Mouse (Mus musculus) cerebellum, adult 8-10 months (tissue): ENCODE data around the gene Mab21l2.

ENCODE experiments used
- DNase-seq: peaks from one replicate; pipeline ENCODE4 v3.0.0; 2022

Gene Mab21l2

GRCm38 (mm10) chr3:86538645-86539554 lies 9.5 kb downstream of the Mab21l2 start:
- DNase-seq = no peak

DNA sequence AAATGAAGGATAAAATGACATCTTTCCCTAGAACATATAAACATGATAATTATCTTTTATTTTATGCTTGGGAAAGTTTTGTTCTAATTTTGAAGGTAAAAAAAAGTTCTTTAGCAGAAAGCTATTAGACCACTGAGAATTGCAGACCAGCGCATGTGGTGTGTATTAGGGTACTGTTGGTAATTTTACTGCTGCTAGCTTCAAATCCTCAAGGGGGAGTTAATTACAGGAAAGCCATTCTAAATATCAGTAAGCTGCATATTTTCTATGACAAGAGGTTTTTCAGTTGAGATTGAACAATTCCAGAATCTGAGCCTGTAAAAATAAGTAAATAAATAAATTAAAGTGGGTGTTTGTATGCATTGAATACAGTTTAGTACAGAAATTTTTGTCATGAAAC lies 11.7 kb downstream of the Mab21l2 start:
- DNase-seq = no peak

DNA sequence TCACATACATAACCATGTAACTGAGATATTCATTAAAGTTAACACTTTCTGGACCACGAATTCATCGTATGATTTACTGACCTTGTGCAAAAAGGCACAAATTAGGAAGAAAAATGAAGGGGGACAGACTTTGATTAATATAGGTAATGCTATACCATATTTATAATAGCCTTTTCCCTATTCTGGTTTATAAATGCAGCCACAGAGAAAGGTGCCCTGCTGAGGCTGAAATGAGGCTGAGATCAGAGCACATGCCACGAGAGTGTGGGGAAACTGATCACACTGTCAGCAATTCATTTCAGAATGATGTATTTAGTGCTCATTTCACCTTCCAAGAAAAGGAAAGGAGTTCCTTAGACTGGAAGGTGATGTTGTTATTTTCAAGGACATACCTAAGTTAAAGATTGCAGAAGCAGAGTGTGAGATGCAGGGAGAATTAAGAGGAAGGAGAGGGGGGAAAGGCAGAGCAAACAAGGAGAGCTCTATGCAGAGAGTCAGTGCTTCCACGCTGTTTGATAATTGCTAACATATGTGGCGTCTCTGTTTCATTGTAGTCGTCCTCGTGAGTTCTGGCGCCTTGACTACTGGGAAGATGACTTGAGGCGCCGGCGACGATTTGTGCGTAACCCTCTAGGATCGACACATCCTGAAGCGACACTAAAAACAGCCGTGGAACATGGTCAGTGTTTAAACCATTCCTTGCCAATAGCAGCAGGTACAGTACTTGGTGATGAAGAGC lies 16.7 kb downstream of the Mab21l2 start:
- no peak for DNase-seq

- no peak for DNase-seq
These were observed 25.4 kb downstream of the Mab21l2 start for GRCm38 (mm10) chr3:86522880-86523505.

DNA sequence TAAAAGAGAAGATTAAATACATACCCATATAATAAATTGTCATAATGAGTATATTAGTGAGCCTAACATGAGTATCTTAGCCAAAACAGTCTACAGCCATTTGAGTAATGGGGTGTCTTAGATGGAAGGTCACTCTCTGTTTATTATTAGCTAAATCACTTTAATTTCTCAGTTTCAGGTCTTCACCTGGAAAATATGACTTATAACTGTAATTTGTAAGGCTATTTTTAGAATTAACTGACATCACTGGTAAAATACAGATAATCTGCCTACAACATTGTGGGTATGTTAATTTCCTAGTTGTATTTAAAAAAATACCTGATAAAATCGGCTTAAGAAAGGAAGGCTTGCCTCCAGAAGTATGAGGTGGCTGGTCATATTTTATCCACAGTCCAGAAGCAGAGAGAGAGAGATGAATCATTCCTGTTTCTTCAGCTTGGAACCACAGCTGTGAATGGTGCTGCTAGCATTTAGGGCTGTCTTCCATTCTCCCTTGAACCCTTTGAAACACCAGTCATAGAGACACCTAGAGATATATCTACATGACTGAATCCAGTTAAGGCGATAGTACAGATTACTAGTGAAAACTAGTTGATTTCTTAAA lies 29.8 kb downstream of the Mab21l2 start:
- no peak for DNase-seq

DNA sequence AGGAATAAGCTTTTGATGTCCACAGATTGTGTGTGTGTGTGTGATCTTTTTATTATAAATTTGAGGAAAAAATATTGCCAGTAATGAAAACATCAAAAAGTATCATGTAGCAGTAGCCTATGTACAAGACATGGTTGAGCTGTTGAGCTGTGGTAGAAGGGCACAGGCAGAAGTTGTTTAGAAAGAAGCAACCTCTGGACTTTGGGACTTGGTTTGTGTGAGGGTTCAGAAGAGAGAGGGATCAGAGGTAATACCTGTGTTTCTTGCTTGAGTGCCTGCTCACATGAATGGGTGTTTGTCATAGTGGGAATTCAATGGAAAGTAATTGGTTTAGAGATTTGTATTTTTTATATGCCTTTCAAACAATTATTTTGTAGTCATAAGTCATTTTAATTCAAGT lies 47.8 kb downstream of the Mab21l2 start:
- DNase-seq = no peak
